Mouse (Mus musculus) heart, adult 2 months (tissue): Measurements from ENCODE around the gene Rnf145.

Experiments used
- CTCF ChIP-seq: fragments of 200-600 bp; IDR thresholded peaks from 2 replicates; pipeline ENCODE4 v1.8.1; 2022; ENCODE audit warnings: antibody characterized with exemption, mild to moderate bottlenecking, moderate library complexity
- POLR2A ChIP-seq: fragments of 200-500 bp; IDR thresholded peaks from 2 replicates; pipeline ENCODE4 v1.6.1; 2011; ENCODE audit warnings: mild to moderate bottlenecking, low read depth, low read length, control low read depth; ENCODE audit not compliant: insufficient read depth

- TF ChIP-seq CTCF (no peak), POLR2A (no peak)
Measured at GRCm38 (mm10) chr11:44526654-44527263, 8.0 kb downstream of the Rnf145 start.
